Mouse (Mus musculus) embryonic facial prominence, embryonic 11.5 days (tissue): ENCODE data around the gene Hoxb9. TPM values are rescaled to one million over a fixed set of nuclear protein-coding genes. Genes with fewer than 3 reads are reported as not detected.

Experiments
- ATAC-seq: fragments of 200-750 bp; cut with Nextera tagmentation; replicated peaks from 2 replicates; pipeline ENCODE4 v1.8.0; 2017; ENCODE audit warnings: low read depth; ENCODE audit not compliant: insufficient number of reproducible peaks, low FRiP score, low TSS enrichment
- DNase-seq: peaks from one replicate; pipeline ENCODE4 v3.0.0-alpha.2; 2015; ENCODE audit warnings: low spot score
- H3K27ac ChIP-seq: fragments of 300-500 bp; sonication (generic); replicated peaks from 2 replicates; pipeline ENCODE4 v1.5.1; 2014; ENCODE audit warnings: mild to moderate bottlenecking, low read depth, low read length, control low read depth
- H3K27me3 ChIP-seq: fragments of 300-500 bp; sonication (generic); 2 replicates; pipeline ENCODE4 v1.6.1; 2014; ENCODE audit warnings: mild to moderate bottlenecking, low read length, moderate library complexity, mixed read lengths; ENCODE audit not compliant: control insufficient read depth, insufficient read depth
- H3K36me3 ChIP-seq: fragments of 300-500 bp; sonication (generic); replicated peaks from 2 replicates; pipeline ENCODE4 v1.6.1; 2014; ENCODE audit warnings: low read depth, mild to moderate bottlenecking, low read length, moderate library complexity, mixed read lengths; ENCODE audit not compliant: control insufficient read depth, insufficient read depth
- H3K4me1 ChIP-seq: fragments of 300-500 bp; sonication (generic); 2 replicates; pipeline ENCODE4 v1.6.1; 2014; ENCODE audit warnings: low read length, mixed read lengths; ENCODE audit not compliant: control insufficient read depth, insufficient read depth
- H3K4me2 ChIP-seq: fragments of 300-500 bp; sonication (generic); 2 replicates; pipeline ENCODE4 v1.6.1; 2014; ENCODE audit warnings: low read depth, mild to moderate bottlenecking, control low read depth, low read length, moderate library complexity
- H3K4me3 ChIP-seq: fragments of 300-500 bp; sonication (generic); 2 replicates; pipeline ENCODE4 v1.5.1; 2014; ENCODE audit warnings: low read depth, low read length, control low read depth
- H3K9ac ChIP-seq: fragments of 300-500 bp; sonication (generic); replicated peaks from 2 replicates; pipeline ENCODE4 v1.6.1; 2014; ENCODE audit warnings: mild to moderate bottlenecking, control low read depth, low read length
- H3K9me3 ChIP-seq: fragments of 300-500 bp; sonication (generic); replicated peaks from 2 replicates; pipeline ENCODE4 v1.6.1; 2016; ENCODE audit warnings: mild to moderate bottlenecking, low read length, inconsistent platforms, mixed read lengths; ENCODE audit not compliant: control insufficient read depth
- WGBS: fragments of 180-500 bp; shearing (Covaris S2); extraction: QIAGEN DNeasy Blood & Tissue Kit; methylation state at CpG from one replicate; pipeline ENCODE4 v1.1.7; 2014; 5-methylcytosine and 5-hydroxymethylcytosine counted together
- polyA plus RNA-seq: library from polyadenylated mRNA; unstranded; fragments of >200 nt; fragmentation: Nextera tagmentation; extraction: Ambion mirVana; gene quantifications from 2 replicates; pipeline ENCODE4 v1.2.1, GENCODE M21; 2014

The Hoxb9 gene
- polyA plus RNA-seq, 1 experiment from 2014 or later, result 0.38 TPM

DNA sequence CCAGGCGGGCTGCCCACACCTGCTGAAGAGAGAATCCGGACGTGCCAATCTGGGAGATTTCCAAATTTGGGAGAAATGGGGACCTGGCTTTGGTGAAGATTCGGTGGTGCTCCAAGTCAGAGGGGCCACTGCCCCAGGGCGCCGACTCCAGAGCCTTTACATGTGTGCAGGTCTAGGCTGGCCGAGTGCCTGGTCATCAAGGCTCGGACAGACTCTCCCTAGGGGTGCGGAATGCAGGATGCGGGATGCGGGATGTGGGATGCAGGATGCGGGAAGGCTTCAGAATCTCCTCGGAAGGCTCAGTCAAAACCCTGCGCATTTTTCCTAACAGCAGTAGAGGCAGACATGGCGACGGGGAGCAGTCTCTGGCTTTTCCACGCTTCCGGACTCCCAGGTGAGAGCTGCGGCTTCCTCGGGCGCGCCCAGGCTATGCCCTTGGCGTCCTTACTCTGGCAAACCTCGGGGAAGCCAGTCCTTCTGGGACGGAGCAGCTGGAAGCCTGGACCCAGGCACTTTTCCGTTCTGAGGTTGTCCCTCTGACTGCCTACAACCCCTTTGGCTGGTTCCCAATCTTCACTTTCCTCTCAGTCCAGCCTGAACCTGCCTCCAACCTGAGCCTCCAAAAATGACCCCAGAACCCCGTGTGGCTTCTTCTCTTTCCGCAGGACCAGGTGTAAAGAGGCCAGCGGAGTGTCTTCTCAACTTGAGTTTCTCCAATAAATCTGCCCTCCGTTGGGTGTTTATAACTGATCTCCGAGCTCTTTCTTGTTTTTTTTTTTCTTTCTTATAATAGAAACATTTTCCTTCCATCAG lies 8.4 kb downstream of the Hoxb9 start:
- ATAC-seq (no peak), DNase-seq (no peak)
- WGBS, result 2% methylated on average over 31 of the region's 31 CpGs
- no peaks in the 10 kb centered on the region; the same call in 1 of the 2 replicates for H3K36me3 ChIP-seq
- no peak overlapping the region for H3K9ac ChIP-seq
- H3K4me2 ChIP-seq, result no peak overlapping the region
- no peak overlapping the region for H3K27ac ChIP-seq
- H3K27me3 ChIP-seq, result peaks cover 91% of the 10 kb centered on the region
- no peaks in the 10 kb centered on the region for H3K4me1 ChIP-seq
- no peaks in the 10 kb centered on the region for H3K9me3 ChIP-seq
- H3K4me3 ChIP-seq, result no peak overlapping the region

DNA sequence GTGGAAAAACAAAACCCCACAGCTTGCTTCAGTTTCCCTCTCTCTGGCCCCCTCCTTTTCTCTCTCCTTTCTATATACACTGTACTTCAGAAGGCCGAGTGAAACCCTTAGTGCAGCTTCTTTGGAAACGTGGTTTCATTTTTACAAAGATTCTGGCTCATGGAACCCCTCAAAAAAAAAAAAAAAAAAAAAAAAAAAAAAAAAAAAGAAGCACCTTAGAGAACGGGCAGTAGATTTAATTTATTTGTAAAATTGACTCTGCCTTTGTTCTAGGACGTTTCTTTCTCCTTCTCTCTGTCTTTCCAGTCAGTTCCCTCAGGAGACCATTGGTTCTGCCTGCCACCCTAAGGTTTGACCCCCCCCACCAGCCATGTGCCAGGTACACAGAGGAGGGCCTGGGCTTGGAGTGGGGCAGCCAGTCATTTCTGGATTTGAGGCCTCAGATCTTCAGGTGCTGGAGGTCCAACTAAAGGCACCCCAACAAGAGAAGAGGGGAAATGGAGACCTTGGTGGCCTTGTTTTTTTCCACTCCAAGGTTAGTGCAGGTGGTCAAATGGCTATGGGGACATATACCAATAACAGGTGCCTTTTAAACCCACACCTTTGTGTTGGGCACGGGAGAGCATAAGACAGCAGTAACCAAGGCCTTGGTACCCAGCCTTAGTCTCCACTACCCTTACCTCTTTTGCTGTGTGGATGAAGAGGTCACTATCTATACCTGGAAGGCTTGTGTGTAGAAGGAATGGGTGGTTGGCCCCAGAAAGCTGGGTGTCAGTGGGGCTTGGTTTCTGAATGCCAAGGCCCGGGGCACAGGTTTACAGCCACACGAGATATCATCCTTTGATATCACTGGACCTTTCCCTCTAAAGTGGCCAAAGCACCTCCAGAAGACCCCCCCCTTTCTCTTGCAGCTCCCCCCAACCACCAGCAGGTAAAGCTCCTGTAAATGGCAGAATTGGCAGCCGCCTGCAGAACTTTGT lies 9.4 kb downstream of the Hoxb9 start:
- Histone ChIP-seq H3K4me1 (no peaks in the 10 kb centered on the region), H3K36me3 (no peaks in the 10 kb centered on the region; the same call in 1 of the 2 replicates), H3K9me3 (no peaks in the 10 kb centered on the region), H3K27ac (no peak overlapping the region), H3K9ac (no peak overlapping the region), H3K4me3 (no peak overlapping the region), H3K27me3 (peaks cover 91% of the 10 kb centered on the region), H3K4me2 (no peak overlapping the region)
- 6% methylated on average over 8 of the region's 8 CpGs for WGBS
- no peak for ATAC-seq
- no peak for DNase-seq

- whole genome bisulfite sequencing, result 4% methylated on average over 18 of the region's 18 CpGs
- no peak for DNase-seq
- Histone ChIP-seq H3K36me3 (no peaks in the 10 kb centered on the region; the same call in 1 of the 2 replicates), H3K27ac (no peak overlapping the region), H3K9me3 (no peaks in the 10 kb centered on the region), H3K4me2 (no peak overlapping the region), H3K9ac (no peak overlapping the region; the same call in 1 of the 2 replicates), H3K27me3 (peaks cover 91% of the 10 kb centered on the region), H3K4me1 (no peaks in the 10 kb centered on the region), H3K4me3 (no peak overlapping the region)
- no peak for ATAC-seq
Measured at GRCm38 (mm10) chr11:96281396-96281795, 10.1 kb downstream of the Hoxb9 start.

GRCm38 (mm10) chr11:96281855-96282570 lies 10.8 kb downstream of the Hoxb9 start, which contains the start of gene Hoxb8:
Hoxb8 (plus strand) TSS chr11:96281905.
- ATAC-seq, result no peak
- no peaks in the 10 kb centered on the region for H3K9me3 ChIP-seq
- H3K4me3 ChIP-seq, result no peak within 1 kb of the TSS
- no peak within 1 kb of the TSS; the same call in 1 of the 2 replicates for H3K9ac ChIP-seq
- DNase-seq, result no peak
- peaks cover 91% of the 10 kb centered on the region for H3K27me3 ChIP-seq
- no peak within 1 kb of the TSS for H3K4me2 ChIP-seq
- 1% methylated on average over 27 of the region's 27 CpGs for WGBS
- H3K27ac ChIP-seq, result no peak within 1 kb of the TSS
- no peaks in the 10 kb centered on the region for H3K4me1 ChIP-seq
- no peaks in the 10 kb centered on the region; the same call in 1 of the 2 replicates for H3K36me3 ChIP-seq

DNA sequence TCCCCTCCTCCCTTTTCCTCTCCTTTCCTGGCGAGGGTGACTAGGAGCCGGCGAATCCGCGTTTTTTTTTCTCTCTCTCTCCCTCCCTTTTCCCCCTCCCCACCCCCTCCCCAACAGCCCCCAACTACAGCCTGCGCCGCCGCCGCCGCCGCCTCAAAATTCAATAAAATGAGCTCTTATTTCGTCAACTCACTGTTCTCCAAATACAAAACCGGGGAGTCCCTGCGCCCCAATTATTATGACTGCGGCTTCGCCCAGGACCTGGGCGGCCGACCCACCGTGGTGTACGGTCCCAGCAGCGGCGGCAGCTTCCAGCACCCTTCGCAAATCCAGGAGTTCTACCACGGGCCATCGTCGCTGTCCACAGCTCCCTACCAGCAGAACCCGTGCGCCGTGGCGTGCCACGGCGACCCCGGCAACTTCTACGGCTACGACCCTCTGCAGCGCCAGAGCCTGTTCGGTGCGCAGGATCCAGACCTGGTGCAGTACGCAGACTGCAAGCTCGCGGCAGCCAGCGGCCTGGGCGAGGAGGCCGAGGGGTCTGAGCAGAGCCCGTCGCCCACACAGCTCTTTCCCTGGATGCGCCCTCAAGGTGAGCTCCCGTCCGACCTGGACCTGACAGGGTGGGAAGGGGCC lies 11.7 kb downstream of the Hoxb9 start:
- H3K27ac ChIP-seq, result no peak overlapping the region
- H3K4me3 ChIP-seq, result no peak overlapping the region
- DNase-seq, result no peak
- ATAC-seq, result no peak
- peaks cover 91% of the 10 kb centered on the region for H3K27me3 ChIP-seq
- H3K4me2 ChIP-seq, result no peak overlapping the region
- H3K9ac ChIP-seq, result no peak overlapping the region
- H3K36me3 ChIP-seq, result no peaks in the 10 kb centered on the region; the same call in 1 of the 2 replicates
- no peaks in the 10 kb centered on the region for H3K9me3 ChIP-seq
- WGBS, result under 1% methylated on average over 49 of the region's 49 CpGs
- no peaks in the 10 kb centered on the region for H3K4me1 ChIP-seq

DNA sequence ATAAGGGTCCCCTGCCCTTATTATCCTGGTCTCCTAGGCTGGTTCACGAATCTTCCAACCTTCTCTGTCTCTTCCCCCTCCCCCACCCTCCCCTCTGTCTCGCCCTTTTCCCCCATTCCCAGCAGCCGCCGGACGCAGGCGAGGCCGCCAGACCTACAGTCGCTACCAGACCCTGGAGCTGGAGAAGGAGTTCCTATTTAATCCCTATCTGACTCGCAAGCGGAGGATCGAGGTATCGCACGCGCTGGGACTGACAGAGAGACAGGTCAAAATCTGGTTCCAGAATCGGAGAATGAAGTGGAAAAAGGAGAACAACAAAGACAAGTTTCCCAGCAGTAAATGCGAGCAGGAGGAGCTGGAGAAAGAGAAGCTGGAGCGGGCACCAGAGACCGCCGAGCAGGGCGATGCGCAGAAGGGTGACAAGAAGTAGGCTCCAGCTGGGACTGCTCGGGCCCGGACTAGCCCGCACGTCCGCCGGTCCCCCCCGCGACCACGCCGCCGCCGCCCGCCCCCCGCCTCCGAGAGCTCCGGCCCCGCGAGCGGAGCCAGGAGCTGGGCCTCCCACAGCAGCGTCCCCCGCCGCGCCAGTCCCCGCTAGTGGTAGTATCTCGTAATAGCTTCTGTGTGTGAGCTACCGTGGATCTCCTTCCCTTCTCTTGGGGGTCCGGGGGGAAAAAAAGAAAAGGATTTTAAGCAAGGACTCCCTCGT lies 12.9 kb downstream of the Hoxb9 start:
- WGBS, result under 1% methylated on average over 49 of the region's 49 CpGs
- Histone ChIP-seq H3K4me2 (0 out of 2 replicates have a peak overlapping the region, but pooled peaks have one; percentile 1), H3K4me3 (no peak overlapping the region), H3K9me3 (no peaks in the 10 kb centered on the region), H3K27me3 (peaks cover 91% of the 10 kb centered on the region), H3K9ac (no peak overlapping the region), H3K27ac (no peak overlapping the region), H3K36me3 (no peaks in the 10 kb centered on the region; the same call in 1 of the 2 replicates), H3K4me1 (no peaks in the 10 kb centered on the region)
- DNase-seq (peak; percentile 60), ATAC-seq (no peak)
